Mouse (Mus musculus): ENCODE measurements at regions not wholly inside any gene's neighbourhood (a gene's known extent, or its start where the extent isn't known, plus 50 kb on each side); places are given as distances from the start of the nearest gene placed in this dataset.

DNA sequence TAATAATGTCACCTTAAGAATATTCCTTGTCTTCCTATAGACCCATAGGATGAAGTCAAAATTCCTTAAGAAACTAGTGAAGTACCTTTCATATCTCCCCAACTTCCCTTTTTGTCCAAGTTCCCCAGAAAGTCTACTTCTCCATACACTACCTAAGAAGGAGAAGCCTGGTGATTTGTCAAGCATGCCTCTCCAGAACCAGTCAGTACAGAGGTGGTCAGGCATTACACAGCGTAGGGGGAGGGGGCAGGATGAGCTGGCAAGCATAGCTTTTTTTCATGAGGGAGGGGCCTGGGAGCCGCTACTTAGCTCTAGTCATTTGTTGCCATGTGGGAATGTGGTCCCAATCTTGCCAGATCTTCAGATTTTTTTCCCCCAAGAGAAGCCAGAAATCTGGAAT lies 54.0 kb upstream of the Satb2 start:
- Histone ChIP-seq H3K4me2 (ENCODE audit: low read depth, low read length) (no peak overlapping the region), H3K9me3 (replicated peaks; ENCODE audit: control insufficient read depth, low read length) (no peaks in the 10 kb centered on the region), H3K36me3 (replicated peaks; ENCODE audit: control insufficient read depth, insufficient read depth, low read depth, low read length) (no peaks in the 10 kb centered on the region), H3K9ac (replicated peaks; ENCODE audit: low read length) (no peak overlapping the region), H3K4me3 (ENCODE audit: low read depth, low read length) (no peak overlapping the region), H3K27ac (replicated peaks; ENCODE audit: low read depth, low read length) (no peak overlapping the region), H3K27me3 (ENCODE audit: control insufficient read depth, insufficient read depth, low read length) (no peaks in the 10 kb centered on the region), H3K4me1 (ENCODE audit: control insufficient read depth, insufficient read depth, low read length) (no peaks in the 10 kb centered on the region)
- no peak for DNase-seq (ENCODE audit: low spot score)
- ATAC-seq (replicated peaks; ENCODE audit: insufficient number of reproducible peaks, low FRiP score, low TSS enrichment, low read depth), result no peak
- WGBS, result 79% methylated on average over 2 of the region's 2 CpGs

DNA sequence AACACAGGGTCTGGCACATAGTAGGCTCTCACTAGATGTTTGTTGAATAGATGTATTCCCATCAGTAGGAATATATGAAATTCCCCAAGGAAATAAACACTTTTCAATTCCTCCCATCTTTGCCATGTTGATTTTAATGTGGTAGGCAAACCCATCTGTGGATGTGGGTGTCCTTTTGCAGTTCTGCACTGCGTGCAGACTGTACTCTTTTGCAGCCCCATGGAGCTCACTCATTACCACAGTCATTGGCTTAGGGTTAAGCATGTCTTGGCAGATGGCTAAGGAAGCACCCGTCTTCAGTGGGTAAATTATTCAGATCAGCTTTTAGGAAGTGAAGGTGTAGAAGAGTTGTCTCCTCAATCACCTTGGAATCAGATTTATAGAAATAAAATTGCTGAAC lies 54.8 kb upstream of the Satb2 start:
- Histone ChIP-seq H3K9me3 (replicated peaks; ENCODE audit: control insufficient read depth, low read length) (no peaks in the 10 kb centered on the region), H3K4me1 (ENCODE audit: control insufficient read depth, insufficient read depth, low read length) (no peaks in the 10 kb centered on the region), H3K36me3 (replicated peaks; ENCODE audit: control insufficient read depth, insufficient read depth, low read depth, low read length) (no peaks in the 10 kb centered on the region), H3K27me3 (ENCODE audit: control insufficient read depth, insufficient read depth, low read length) (no peaks in the 10 kb centered on the region), H3K4me3 (ENCODE audit: low read depth, low read length) (no peak overlapping the region), H3K9ac (replicated peaks; ENCODE audit: low read length) (no peak overlapping the region), H3K4me2 (ENCODE audit: low read depth, low read length) (no peak overlapping the region), H3K27ac (replicated peaks; ENCODE audit: low read depth, low read length) (no peak overlapping the region)
- no peak for DNase-seq (ENCODE audit: low spot score)
- no peak for ATAC-seq (replicated peaks; ENCODE audit: insufficient number of reproducible peaks, low FRiP score, low TSS enrichment, low read depth)
- WGBS, result 89% methylated on average over 2 of the region's 2 CpGs

DNA sequence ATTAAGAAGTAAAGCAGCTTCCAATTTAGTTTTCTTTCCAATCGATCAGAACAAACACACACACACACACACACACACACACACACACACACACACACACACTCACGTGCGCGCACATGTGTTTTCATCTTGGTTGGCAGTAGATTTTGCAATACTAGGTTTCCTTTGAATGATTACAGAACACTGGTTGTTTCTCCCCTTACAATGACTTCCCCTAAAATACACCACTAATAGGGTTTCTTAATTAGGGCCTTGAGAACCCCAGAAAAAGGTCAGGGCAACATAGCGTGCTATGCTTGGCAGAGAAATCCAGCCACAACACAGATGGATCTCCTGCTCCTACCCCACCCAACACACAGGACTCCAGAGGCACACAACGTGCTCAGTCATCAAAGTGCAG lies 56.0 kb upstream of the Satb2 start:
- Histone ChIP-seq H3K4me2 (ENCODE audit: low read depth, low read length) (no peak overlapping the region), H3K36me3 (replicated peaks; ENCODE audit: control insufficient read depth, insufficient read depth, low read depth, low read length) (no peaks in the 10 kb centered on the region), H3K27ac (replicated peaks; ENCODE audit: low read depth, low read length) (no peak overlapping the region), H3K9me3 (replicated peaks; ENCODE audit: control insufficient read depth, low read length) (no peaks in the 10 kb centered on the region), H3K27me3 (ENCODE audit: control insufficient read depth, insufficient read depth, low read length) (no peaks in the 10 kb centered on the region), H3K4me1 (ENCODE audit: control insufficient read depth, insufficient read depth, low read length) (no peaks in the 10 kb centered on the region), H3K4me3 (ENCODE audit: low read depth, low read length) (no peak overlapping the region), H3K9ac (replicated peaks; ENCODE audit: low read length) (no peak overlapping the region)
- ATAC-seq (replicated peaks; ENCODE audit: insufficient number of reproducible peaks, low FRiP score, low TSS enrichment, low read depth), result no peak
- no peak for DNase-seq (ENCODE audit: low spot score)
- 78% methylated on average over 6 of the region's 6 CpGs for WGBS

DNA sequence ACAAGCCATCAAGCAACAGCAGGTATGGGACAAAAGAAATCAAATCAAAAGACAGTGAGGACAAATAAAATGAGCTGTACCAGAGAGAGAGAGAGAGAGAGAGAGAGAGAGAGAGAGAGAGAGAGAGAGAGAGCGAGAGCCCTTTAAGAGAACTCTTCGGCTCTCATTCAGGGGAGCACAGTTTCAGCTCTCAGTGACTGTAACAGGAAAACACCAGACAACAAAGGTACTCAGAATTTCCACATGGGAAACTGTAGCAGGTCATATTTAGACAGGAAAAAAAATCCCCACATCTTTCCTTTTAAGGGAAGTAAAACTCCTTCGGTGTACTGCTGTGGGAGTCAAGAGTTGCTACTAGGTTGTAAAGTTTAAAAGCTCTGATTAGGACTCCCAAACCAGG lies 57.9 kb upstream of the Satb2 start:
- no peak for DNase-seq (ENCODE audit: low spot score)
- H3K4me3 ChIP-seq (ENCODE audit: low read depth, low read length), result no peak overlapping the region
- H3K9ac ChIP-seq (replicated peaks; ENCODE audit: low read length), result no peak overlapping the region
- no peak overlapping the region for H3K4me2 ChIP-seq (ENCODE audit: low read depth, low read length)
- WGBS, result 71% methylated on average over 3 of the region's 3 CpGs
- ATAC-seq (replicated peaks; ENCODE audit: insufficient number of reproducible peaks, low FRiP score, low TSS enrichment, low read depth), result no peak
- no peaks in the 10 kb centered on the region for H3K4me1 ChIP-seq (ENCODE audit: control insufficient read depth, insufficient read depth, low read length)
- no peaks in the 10 kb centered on the region for H3K9me3 ChIP-seq (replicated peaks; ENCODE audit: control insufficient read depth, low read length)
- H3K27me3 ChIP-seq (ENCODE audit: control insufficient read depth, insufficient read depth, low read length), result no peaks in the 10 kb centered on the region
- H3K27ac ChIP-seq (replicated peaks; ENCODE audit: low read depth, low read length), result no peak overlapping the region
- H3K36me3 ChIP-seq (replicated peaks; ENCODE audit: control insufficient read depth, insufficient read depth, low read depth, low read length), result no peaks in the 10 kb centered on the region

DNA sequence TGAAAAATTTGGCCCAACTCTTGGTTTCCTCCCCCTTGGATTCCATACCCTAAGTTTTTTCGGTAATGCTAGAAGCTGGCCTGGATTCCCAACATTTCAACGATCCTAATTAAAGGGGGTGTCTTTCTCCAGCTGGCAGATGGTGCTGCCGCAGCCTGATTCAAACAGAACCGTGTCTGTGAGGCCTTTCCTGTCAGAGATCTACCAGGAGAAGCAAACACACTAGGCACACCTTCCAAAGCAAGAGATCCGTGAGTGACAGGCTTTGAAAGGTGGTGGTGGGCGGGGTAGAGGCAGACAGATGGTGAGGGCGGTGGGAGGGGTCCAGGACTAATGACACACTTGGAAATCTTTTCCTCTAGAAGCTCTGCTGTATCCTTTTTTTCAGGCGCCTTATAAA lies 61.8 kb upstream of the Satb2 start:
- no peak overlapping the region for H3K9ac ChIP-seq (replicated peaks; ENCODE audit: low read length)
- DNase-seq (ENCODE audit: low spot score) (no peak), ATAC-seq (replicated peaks; ENCODE audit: insufficient number of reproducible peaks, low FRiP score, low TSS enrichment, low read depth) (no peak)
- H3K27me3 ChIP-seq (ENCODE audit: control insufficient read depth, insufficient read depth, low read length), result no peaks in the 10 kb centered on the region
- H3K9me3 ChIP-seq (replicated peaks; ENCODE audit: control insufficient read depth, low read length), result no peaks in the 10 kb centered on the region
- H3K4me3 ChIP-seq (ENCODE audit: low read depth, low read length), result no peak overlapping the region
- no peak overlapping the region for H3K4me2 ChIP-seq (ENCODE audit: low read depth, low read length)
- H3K27ac ChIP-seq (replicated peaks; ENCODE audit: low read depth, low read length), result no peak overlapping the region
- no peaks in the 10 kb centered on the region for H3K4me1 ChIP-seq (ENCODE audit: control insufficient read depth, insufficient read depth, low read length)
- WGBS, result 46% methylated on average over 8 of the region's 8 CpGs
- no peaks in the 10 kb centered on the region for H3K36me3 ChIP-seq (replicated peaks; ENCODE audit: control insufficient read depth, insufficient read depth, low read depth, low read length)

DNA sequence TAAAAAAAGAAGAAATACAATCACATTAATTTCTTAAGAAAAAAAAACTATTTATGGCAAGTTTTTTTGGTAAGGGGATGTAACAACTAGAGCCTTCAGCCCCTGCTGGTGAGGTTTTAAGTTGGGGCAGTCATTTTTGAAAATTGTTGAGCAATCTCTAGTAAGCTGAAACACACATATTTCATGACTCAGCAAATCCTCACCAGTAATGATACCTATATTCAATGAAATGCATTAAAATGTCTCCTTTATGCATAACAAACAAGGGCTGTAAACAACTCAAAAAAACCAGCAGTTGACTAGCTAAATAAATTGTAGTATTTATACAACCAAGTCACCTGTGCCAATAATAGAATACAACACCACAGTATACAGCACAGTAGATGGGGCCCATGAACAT lies 63.1 kb upstream of the Satb2 start:
- Histone ChIP-seq H3K4me3 (ENCODE audit: low read depth, low read length) (no peak overlapping the region), H3K27ac (replicated peaks; ENCODE audit: low read depth, low read length) (no peak overlapping the region), H3K27me3 (ENCODE audit: control insufficient read depth, insufficient read depth, low read length) (no peaks in the 10 kb centered on the region), H3K36me3 (replicated peaks; ENCODE audit: control insufficient read depth, insufficient read depth, low read depth, low read length) (no peaks in the 10 kb centered on the region), H3K9me3 (replicated peaks; ENCODE audit: control insufficient read depth, low read length) (no peaks in the 10 kb centered on the region), H3K4me1 (ENCODE audit: control insufficient read depth, insufficient read depth, low read length) (no peaks in the 10 kb centered on the region), H3K9ac (replicated peaks; ENCODE audit: low read length) (no peak overlapping the region), H3K4me2 (ENCODE audit: low read depth, low read length) (no peak overlapping the region)
- DNase-seq (ENCODE audit: low spot score) (no peak), ATAC-seq (replicated peaks; ENCODE audit: insufficient number of reproducible peaks, low FRiP score, low TSS enrichment, low read depth) (no peak)

DNA sequence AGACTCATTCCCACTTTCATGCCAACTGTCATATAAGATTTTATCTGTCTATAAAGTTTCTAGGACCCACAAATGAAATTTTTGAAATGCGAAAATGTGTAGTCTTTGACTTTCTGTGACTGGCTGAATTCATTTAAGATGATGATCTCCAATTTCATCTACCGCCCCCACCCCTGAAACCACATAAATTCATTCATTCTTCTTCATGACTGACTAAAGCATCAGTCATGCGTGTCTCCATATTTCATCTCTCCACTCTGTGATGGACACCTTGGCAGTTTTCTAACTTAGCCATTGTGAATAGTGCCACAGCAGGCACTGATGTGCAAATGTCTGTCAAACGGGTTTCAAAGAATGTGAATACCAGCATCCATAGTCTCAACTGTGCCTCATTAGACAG lies 75.4 kb upstream of the Satb2 start:
- Histone ChIP-seq H3K4me1 (ENCODE audit: control insufficient read depth, insufficient read depth, low read length) (no peaks in the 10 kb centered on the region), H3K36me3 (replicated peaks; ENCODE audit: control insufficient read depth, insufficient read depth, low read depth, low read length) (no peaks in the 10 kb centered on the region), H3K4me2 (ENCODE audit: low read depth, low read length) (no peak overlapping the region), H3K9me3 (replicated peaks; ENCODE audit: control insufficient read depth, low read length) (no peaks in the 10 kb centered on the region), H3K4me3 (ENCODE audit: low read depth, low read length) (no peak overlapping the region), H3K9ac (replicated peaks; ENCODE audit: low read length) (no peak overlapping the region), H3K27me3 (ENCODE audit: control insufficient read depth, insufficient read depth, low read length) (no peaks in the 10 kb centered on the region), H3K27ac (replicated peaks; ENCODE audit: low read depth, low read length) (no peak overlapping the region)
- DNase-seq (ENCODE audit: low spot score), result no peak
- no peak for ATAC-seq (replicated peaks; ENCODE audit: insufficient number of reproducible peaks, low FRiP score, low TSS enrichment, low read depth)
- WGBS, result 88% methylated on average over 4 of the region's 4 CpGs

DNA sequence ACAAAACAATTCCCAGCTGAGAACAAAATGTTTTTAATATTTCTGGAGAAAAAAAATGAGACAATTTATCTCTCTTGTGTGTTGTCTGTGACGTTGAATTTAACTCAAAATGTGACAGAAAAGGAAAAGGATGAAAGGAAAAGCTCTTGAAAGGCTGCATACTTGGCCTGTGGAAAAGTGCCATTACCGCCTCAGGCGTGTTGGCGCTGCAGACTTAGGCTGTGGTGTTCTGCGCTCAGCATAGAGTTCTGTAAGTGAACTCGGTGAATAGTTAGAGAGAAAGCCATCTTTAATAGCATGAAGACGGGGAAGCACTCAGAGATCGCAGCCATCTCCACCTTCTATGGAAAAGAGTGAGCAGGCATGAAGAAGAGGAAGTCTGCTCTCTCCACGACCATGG lies 77.5 kb upstream of the Satb2 start:
- no peak overlapping the region for H3K4me3 ChIP-seq (ENCODE audit: low read depth, low read length)
- 84% methylated on average over 9 of the region's 9 CpGs for WGBS
- no peaks in the 10 kb centered on the region for H3K36me3 ChIP-seq (replicated peaks; ENCODE audit: control insufficient read depth, insufficient read depth, low read depth, low read length)
- DNase-seq (ENCODE audit: low spot score) (no peak), ATAC-seq (replicated peaks; ENCODE audit: insufficient number of reproducible peaks, low FRiP score, low TSS enrichment, low read depth) (no peak)
- no peak overlapping the region for H3K4me2 ChIP-seq (ENCODE audit: low read depth, low read length)
- H3K9ac ChIP-seq (replicated peaks; ENCODE audit: low read length), result no peak overlapping the region
- H3K27ac ChIP-seq (replicated peaks; ENCODE audit: low read depth, low read length), result no peak overlapping the region
- no peaks in the 10 kb centered on the region for H3K27me3 ChIP-seq (ENCODE audit: control insufficient read depth, insufficient read depth, low read length)
- no peaks in the 10 kb centered on the region for H3K4me1 ChIP-seq (ENCODE audit: control insufficient read depth, insufficient read depth, low read length)
- no peaks in the 10 kb centered on the region for H3K9me3 ChIP-seq (replicated peaks; ENCODE audit: control insufficient read depth, low read length)

DNA sequence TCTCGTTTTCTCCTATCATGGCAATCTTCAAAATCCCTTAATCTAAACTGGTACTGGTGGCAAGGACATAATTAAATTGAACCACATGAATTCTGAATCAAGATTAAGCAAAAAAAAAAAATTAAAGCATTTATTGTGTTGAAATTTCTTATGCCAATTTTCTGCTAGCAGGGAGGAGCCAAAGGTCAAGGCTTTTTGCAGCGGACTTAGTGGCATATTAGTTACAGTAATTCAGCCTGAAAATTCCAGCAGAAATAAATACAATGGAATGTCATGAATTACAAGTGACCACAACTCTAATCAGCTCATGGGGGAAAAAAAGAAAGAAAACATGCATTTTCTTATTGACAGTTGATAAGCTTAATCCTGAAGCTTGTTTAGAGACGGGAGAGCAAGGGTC lies 80.8 kb upstream of the Satb2 start:
- Histone ChIP-seq H3K4me3 (ENCODE audit: low read depth, low read length) (no peak overlapping the region), H3K4me1 (ENCODE audit: control insufficient read depth, insufficient read depth, low read length) (no peaks in the 10 kb centered on the region), H3K9me3 (replicated peaks; ENCODE audit: control insufficient read depth, low read length) (no peaks in the 10 kb centered on the region), H3K36me3 (replicated peaks; ENCODE audit: control insufficient read depth, insufficient read depth, low read depth, low read length) (no peaks in the 10 kb centered on the region), H3K27me3 (ENCODE audit: control insufficient read depth, insufficient read depth, low read length) (no peaks in the 10 kb centered on the region), H3K9ac (replicated peaks; ENCODE audit: low read length) (no peak overlapping the region), H3K27ac (replicated peaks; ENCODE audit: low read depth, low read length) (no peak overlapping the region), H3K4me2 (ENCODE audit: low read depth, low read length) (no peak overlapping the region)
- DNase-seq (ENCODE audit: low spot score), result peak; percentile 26
- WGBS, result 43% methylated on average over 3 of the region's 3 CpGs
- no peak for ATAC-seq (replicated peaks; ENCODE audit: insufficient number of reproducible peaks, low FRiP score, low TSS enrichment, low read depth)
